Comparison of ENCODE assay signal across 19 mouse cellular contexts in the genomic region with DNA sequence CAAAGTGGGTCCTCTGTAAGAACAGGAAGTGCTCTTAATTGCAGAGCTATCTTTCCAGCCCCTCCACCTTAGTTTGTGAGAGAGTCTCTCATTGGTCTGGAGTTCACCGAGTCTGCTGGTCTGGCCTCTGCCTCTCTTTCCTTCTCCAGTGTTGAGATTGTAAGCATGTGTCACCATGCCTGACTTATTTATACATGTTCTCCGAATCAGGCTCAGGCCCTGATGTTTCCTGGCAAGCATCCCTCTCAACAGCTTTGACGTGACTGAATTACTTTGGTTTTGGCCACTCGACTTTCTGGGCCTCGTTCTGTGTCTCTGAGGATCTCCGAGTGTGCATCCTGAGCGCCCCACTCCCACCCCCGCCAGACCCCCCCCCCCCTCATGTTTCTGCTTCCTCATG. TPM values are rescaled to one million over a fixed set of nuclear protein-coding genes. Genes with fewer than 3 reads are reported as not detected.
DNase-seq lines count a peak whose midpoint lies in the region; ATAC-seq lines count a peak whose summit lies in the region.
"Had no signal": no experiment of that assay in that cellular context is flagged by ENCODE, and none has a peak within 500 bp of the region (broad histone marks: within the 10 kb centered on the region; RNA-seq: fewer than 3 reads in every experiment).

No protein-coding gene starts in this region.

- no peak overlapping the region for H3K27ac ChIP-seq in forebrain, embryonic 15.5 days (replicated peaks)
- H3K27ac ChIP-seq in forebrain, embryonic 11.5 days (ENCODE audit: low read depth, low read length) = no peak overlapping the region
- H3K27ac ChIP-seq in heart, embryonic 11.5 days (ENCODE audit: low read depth, low read length) = no peak overlapping the region
- H3K27ac ChIP-seq: forebrain, embryonic 12.5 days; hindbrain, embryonic 13.5 days; liver, embryonic 13.5 days; macrophage; neural tube, embryonic 12.5 days had no signal

- H3K9me3 ChIP-seq in forebrain, embryonic 15.5 days = no peaks in the 10 kb centered on the region
- no peaks in the 10 kb centered on the region for H3K9me3 ChIP-seq in forebrain, embryonic 11.5 days (ENCODE audit: control insufficient read depth, low read length)
- no peaks in the 10 kb centered on the region for H3K9me3 ChIP-seq in heart, embryonic 11.5 days (replicated peaks; ENCODE audit: control insufficient read depth, low read length)
- H3K9me3 ChIP-seq: embryonic facial prominence, embryonic 15.5 days; forebrain, embryonic 12.5 days; hindbrain, embryonic 13.5 days; liver, embryonic 13.5 days; neural tube, embryonic 12.5 days had no signal

- no peak for DNase-seq in forebrain, embryonic 11.5 days (ENCODE audit: low spot score)
- DNase-seq in heart, postnatal 10 days = peak; percentile 43 to 45
- peak; percentile 30 for DNase-seq in lung, postnatal 10 days
- DNase-seq in lung, postnatal 36 days = no peak
- DNase-seq in ovary, postnatal 14 days (ENCODE audit: low spot score) = no peak
- DNase-seq: adrenal gland, postnatal 10 days; cerebellum, adult 18-20 months; kidney, adult 11 months; kidney, postnatal 14 days; liver, embryonic 13.5 days; thymus, postnatal 36 days had no signal

- no peaks in the 10 kb centered on the region for H3K27me3 ChIP-seq in forebrain, embryonic 15.5 days
- no peaks in the 10 kb centered on the region for H3K27me3 ChIP-seq in forebrain, embryonic 11.5 days (ENCODE audit: control insufficient read depth, insufficient read depth, low read length)
- no peaks in the 10 kb centered on the region for H3K27me3 ChIP-seq in heart, embryonic 11.5 days (ENCODE audit: control insufficient read depth, insufficient read depth, low read length)
- H3K27me3 ChIP-seq: embryonic facial prominence, embryonic 15.5 days; forebrain, embryonic 12.5 days; hindbrain, embryonic 13.5 days; liver, embryonic 13.5 days; neural tube, embryonic 12.5 days had no signal

- WGBS in forebrain, embryonic 15.5 days = 75% methylated on average over 8 of the region's 8 CpGs
- whole genome bisulfite sequencing in forebrain, embryonic 11.5 days = 89% methylated on average over 8 of the region's 8 CpGs
- 81% methylated on average over 8 of the region's 8 CpGs for WGBS in heart, embryonic 11.5 days (ENCODE audit: insufficient replicate concordance)

- intact Hi-C loops in heart, postnatal 10 days (cut with DNase I) = no loop called here

- H3K9ac ChIP-seq in forebrain, embryonic 15.5 days (replicated peaks) = no peak overlapping the region
- H3K9ac ChIP-seq in forebrain, embryonic 11.5 days (ENCODE audit: low read length) = no peak overlapping the region
- no peak overlapping the region for H3K9ac ChIP-seq in heart, embryonic 11.5 days (ENCODE audit: low read depth, low read length)
- H3K9ac ChIP-seq: embryonic facial prominence, embryonic 15.5 days; forebrain, embryonic 12.5 days; hindbrain, embryonic 13.5 days; liver, embryonic 13.5 days; neural tube, embryonic 12.5 days had no signal

- H3K36me3 ChIP-seq in forebrain, embryonic 15.5 days = no peaks in the 10 kb centered on the region
- no peaks in the 10 kb centered on the region for H3K36me3 ChIP-seq in forebrain, embryonic 11.5 days (ENCODE audit: control insufficient read depth, insufficient read depth, low read length)
- no peaks in the 10 kb centered on the region for H3K36me3 ChIP-seq in heart, embryonic 11.5 days (ENCODE audit: control insufficient read depth, insufficient read depth, low read length)
- H3K36me3 ChIP-seq: embryonic facial prominence, embryonic 15.5 days; forebrain, embryonic 12.5 days; hindbrain, embryonic 13.5 days; liver, embryonic 13.5 days; neural tube, embryonic 12.5 days had no signal

- peaks cover 9% of the 10 kb centered on the region for H3K4me1 ChIP-seq in forebrain, embryonic 15.5 days
- peaks cover 3% of the 10 kb centered on the region; the same call in 1 of the 2 replicates for H3K4me1 ChIP-seq in forebrain, embryonic 11.5 days (replicated peaks; ENCODE audit: control insufficient read depth, insufficient read depth, low read length)
- no peaks in the 10 kb centered on the region for H3K4me1 ChIP-seq in heart, embryonic 11.5 days (ENCODE audit: control insufficient read depth, insufficient read depth, low read length)
- H3K4me1 ChIP-seq: embryonic facial prominence, embryonic 15.5 days; liver, embryonic 13.5 days had no signal

- H3K4me3 ChIP-seq in forebrain, embryonic 15.5 days = no peak overlapping the region
- H3K4me3 ChIP-seq in forebrain, embryonic 11.5 days (ENCODE audit: low read depth, low read length) = no peak overlapping the region
- H3K4me3 ChIP-seq in heart, embryonic 11.5 days (ENCODE audit: low read depth, low read length) = no peak overlapping the region
- H3K4me3 ChIP-seq: embryonic facial prominence, embryonic 15.5 days; forebrain, embryonic 12.5 days; hindbrain, embryonic 13.5 days; liver, embryonic 13.5 days; neural tube, embryonic 12.5 days had no signal

- H3K4me2 ChIP-seq in forebrain, embryonic 15.5 days (replicated peaks) = no peak overlapping the region
- no peak overlapping the region for H3K4me2 ChIP-seq in forebrain, embryonic 11.5 days (ENCODE audit: low read depth, low read length, severe bottlenecking)
- H3K4me2 ChIP-seq in heart, embryonic 11.5 days = no peak overlapping the region
- H3K4me2 ChIP-seq: embryonic facial prominence, embryonic 15.5 days; forebrain, embryonic 12.5 days; hindbrain, embryonic 13.5 days; liver, embryonic 13.5 days; midbrain, embryonic 11.5 days; neural tube, embryonic 12.5 days had no signal

- ATAC-seq in forebrain, embryonic 15.5 days (replicated peaks) = 0 out of 2 replicates have a peak, but pooled peaks have one; percentile 13
- no peak for ATAC-seq in forebrain, embryonic 11.5 days (replicated peaks; ENCODE audit: low FRiP score)
- no peak for ATAC-seq in heart, embryonic 11.5 days (replicated peaks; ENCODE audit: insufficient number of reproducible peaks, low FRiP score, low TSS enrichment)

RNA-seq across cellular contexts. Expression of gene Rab30, which starts 55.4 kb away (rescaled TPM):
- polyA plus RNA-seq in forebrain, embryonic 15.5 days (2015; fragmentation: Nextera tagmentation; extraction: Ambion mirVana) = 19.8 and 20.7 TPM in 2 replicates
- 18.2 and 19.1 TPM in 2 replicates for polyA plus RNA-seq in forebrain, embryonic 11.5 days (2014; fragmentation: Nextera tagmentation; extraction: Ambion mirVana)
- total RNA-seq in heart, postnatal 10 days (2021) = 10 to 100 TPM; 17.3 to 18.6 TPM
- polyA plus RNA-seq in heart, embryonic 11.5 days (2014; fragmentation: Nextera tagmentation; extraction: Ambion mirVana) = 8.3 and 8.9 TPM in 2 replicates

Comparison
In these comparisons a context has a peak if more than half of its experiments do, and no peak if none do; other contexts are left out.
1. DNase-seq: peak in heart, postnatal 10 days (2 of 2) and lung, postnatal 10 days (single experiment); none in forebrain, embryonic 11.5 days (single experiment), lung, postnatal 36 days (single experiment) and ovary, postnatal 14 days (single experiment).